Mouse (Mus musculus) frontal cortex, postnatal 14 days (tissue): Measurements from ENCODE around the gene Slc35f5.

Experiments
- DNase-seq, 2 experiments: peaks; one replicate each; pipeline ENCODE4 v3.0.0; 2022; ENCODE audit warnings: low spot score in 2 of 2

Gene Slc35f5

GRCm38 (mm10) chr1:125574219-125574618 is 13.8 kb downstream of the Slc35f5 start:
- DNase-seq = no peak

GRCm38 (mm10) chr1:125575458-125576114 is 15.2 kb downstream of the Slc35f5 start:
- no peak for DNase-seq

- DNase-seq = no peak
These were observed 16.6 kb downstream of the Slc35f5 start for GRCm38 (mm10) chr1:125576965-125577364.

DNA sequence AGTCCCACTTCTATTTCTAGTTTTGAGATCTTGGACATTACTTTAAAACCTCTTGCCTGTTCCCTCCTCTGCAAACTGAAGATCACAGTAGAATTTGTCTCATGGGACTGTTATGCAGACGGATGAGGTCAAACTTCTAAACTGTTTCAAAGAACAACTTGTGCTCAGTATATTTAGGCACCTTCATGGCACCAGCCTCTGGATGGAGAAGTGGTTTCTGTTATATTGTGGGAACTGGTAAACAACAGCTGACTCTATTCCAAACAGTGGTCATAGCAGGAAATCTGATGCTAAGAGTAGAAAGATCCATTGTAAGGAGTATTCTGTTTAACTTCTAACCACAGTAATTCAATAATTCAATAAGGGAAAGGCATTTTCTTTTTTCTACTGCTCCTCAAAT is 17.7 kb downstream of the Slc35f5 start:
- DNase-seq = no peak

DNA sequence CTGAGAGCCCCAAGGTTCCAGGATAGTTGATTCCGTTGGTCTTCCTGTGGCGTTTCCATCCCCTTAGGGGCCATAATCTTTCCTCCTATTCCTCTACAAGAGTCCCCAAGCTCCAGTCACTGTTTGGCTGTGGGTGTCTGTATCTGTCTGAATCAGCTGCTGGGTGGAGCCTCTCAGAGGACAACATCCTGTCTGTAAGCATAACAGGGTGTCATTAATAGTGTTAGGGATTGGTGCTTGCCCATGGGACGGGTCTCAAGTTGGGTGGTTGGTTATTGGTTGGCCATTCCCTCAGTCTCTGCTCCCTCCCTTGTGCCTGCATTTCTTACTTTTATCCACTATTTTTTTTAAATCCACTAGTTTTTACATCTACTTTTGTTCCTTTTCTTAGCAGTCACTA is 20.7 kb downstream of the Slc35f5 start:
- DNase-seq = no peak

DNA sequence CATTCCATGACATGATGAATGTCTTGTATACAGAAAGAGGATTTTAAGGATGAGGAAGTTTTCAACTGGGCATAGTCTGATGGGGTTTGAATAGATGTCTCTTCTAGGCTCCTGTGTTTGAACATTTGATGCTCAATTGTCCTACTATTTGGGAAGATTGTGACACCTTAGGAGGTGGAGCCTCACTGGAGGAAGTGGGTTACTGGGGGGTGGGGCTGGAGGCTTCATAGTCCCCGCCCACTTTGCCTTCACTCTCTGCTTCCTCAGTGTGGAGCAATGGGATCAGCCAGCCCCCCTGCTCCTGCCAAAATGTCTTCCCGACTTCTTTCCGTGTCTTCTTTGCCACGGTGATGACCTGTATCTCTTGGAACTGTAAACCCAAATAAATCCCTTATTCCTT is 43.2 kb downstream of the Slc35f5 start:
- no peak for DNase-seq

- peak; percentile 71 to 92 for DNase-seq
These were observed 46.9 kb downstream of the Slc35f5 start for GRCm38 (mm10) chr1:125607087-125607803.

GRCm38 (mm10) chr1:125624376-125625076 is 64.1 kb downstream of the Slc35f5 start:
- DNase-seq = no peak

DNA sequence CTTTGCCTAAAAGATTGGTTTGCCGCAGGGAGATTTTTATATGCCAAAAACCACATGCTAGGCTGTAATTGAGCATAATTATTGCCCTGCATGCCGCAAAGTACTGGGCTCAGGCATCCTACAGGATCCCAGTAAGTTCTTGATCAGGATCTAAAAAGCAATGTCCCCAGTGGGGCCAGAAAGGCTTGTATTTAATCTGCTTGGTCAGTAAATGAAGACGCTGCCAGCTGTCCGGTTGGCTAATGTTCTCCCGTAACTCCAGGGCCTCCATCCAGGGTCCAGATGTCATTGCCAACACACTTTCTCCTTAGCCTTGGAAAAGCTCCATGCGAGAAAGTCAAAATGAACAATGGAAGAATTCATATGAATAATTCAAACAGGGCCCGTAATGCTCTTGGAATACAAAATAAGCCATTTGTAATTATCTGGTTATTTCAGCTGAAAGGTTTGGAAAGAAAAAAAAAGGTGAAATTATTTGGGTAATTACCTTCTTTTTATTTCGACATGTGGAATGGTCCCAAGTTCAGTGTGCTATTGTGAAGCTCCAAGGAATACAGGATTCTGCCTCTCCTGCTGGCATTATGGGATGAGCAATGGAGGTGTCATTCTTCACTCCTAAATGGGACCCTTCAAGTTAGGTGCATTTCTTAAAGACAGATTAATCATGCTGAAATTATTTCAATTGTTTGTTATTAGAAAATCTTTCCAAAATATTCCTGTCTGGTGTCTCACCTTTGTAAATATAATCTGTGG is 79.3 kb downstream of the Slc35f5 start:
- DNase-seq = peak in 1 of 2 experiments; percentile 3

DNA sequence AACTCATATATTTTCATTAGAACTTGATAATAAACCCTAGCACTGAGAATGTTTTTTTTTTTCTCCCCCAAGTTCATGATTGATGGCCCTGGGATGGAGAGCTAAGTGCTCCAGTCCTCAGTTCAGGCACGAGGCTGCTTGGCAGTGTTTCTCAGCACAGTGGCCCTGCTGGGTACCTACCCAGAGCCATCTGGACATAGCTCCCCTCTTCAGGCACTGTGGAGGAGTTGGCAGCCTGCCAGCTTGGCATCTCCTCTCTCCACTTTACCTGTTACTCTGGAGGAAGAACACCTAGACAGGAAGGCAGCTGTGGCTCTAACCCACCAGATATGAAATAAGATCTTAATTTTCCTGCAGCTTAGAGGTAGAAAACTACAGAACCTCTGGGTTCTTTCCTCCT is 83.2 kb downstream of the Slc35f5 start:
- DNase-seq = no peak
